In genomic region chr9:21558366-21558765, GRCm38 (mm10) we compare ENCODE assay signal across 9 mouse cellular contexts. TPM values are rescaled to one million over a fixed set of nuclear protein-coding genes. Genes with fewer than 3 reads are reported as not detected.
A peak's percentile ranks its signal among the peaks of the same experiment; 100 is the strongest.
DNase-seq lines count a peak whose midpoint lies in the region; ATAC-seq lines count a peak whose summit lies in the region.
"Had no signal": no experiment of that assay in that cellular context is flagged by ENCODE, and none has a peak within 500 bp of the region (broad histone marks: within the 10 kb centered on the region; RNA-seq: fewer than 3 reads in every experiment).

No protein-coding gene starts in this region.

- peak; percentile 93 for ATAC-seq in intestine, embryonic 15.5 days
- ATAC-seq in megakaryocyte, adult 5-6 weeks (ENCODE audit: poor library complexity, severe bottlenecking): 0 out of 2 replicates have a peak, but pooled peaks have one; percentile 24
- ATAC-seq in activated CD4-positive, CD25-positive, alpha-beta regulatory T cell, adult 4 months: no peak

- H3K27ac ChIP-seq in intestine, embryonic 15.5 days: peak overlapping the region; percentile 32; the same call in 1 of the 2 replicates
- H3K27ac ChIP-seq: limb, embryonic 15.5 days had no signal

- DNase-seq in adrenal gland, adult 2 months: peak; percentile 47
- no peak for DNase-seq in adrenal gland, adult 18-20 months (ENCODE audit: low spot score in 2 of 2)
- peak; percentile 53 for DNase-seq in adrenal gland, postnatal 10 days
- no peak for DNase-seq in urinary bladder, postnatal 10 days (ENCODE audit: low spot score)
- no peak for DNase-seq in retina, embryonic 14.5 days (ENCODE audit: low spot score)

- no peaks in the 10 kb centered on the region for H3K9me3 ChIP-seq in intestine, embryonic 15.5 days
- H3K9me3 ChIP-seq: limb, embryonic 15.5 days had no signal

- peaks cover 21% of the 10 kb centered on the region for H3K4me1 ChIP-seq in intestine, embryonic 15.5 days (replicated peaks)
- H3K4me1 ChIP-seq: limb, embryonic 15.5 days had no signal

- no peaks in the 10 kb centered on the region for H3K27me3 ChIP-seq in intestine, embryonic 15.5 days (replicated peaks)
- H3K27me3 ChIP-seq: limb, embryonic 15.5 days had no signal

- H3K9ac ChIP-seq in intestine, embryonic 15.5 days: no peak overlapping the region
- H3K9ac ChIP-seq: limb, embryonic 15.5 days had no signal

- H3K4me3 ChIP-seq in intestine, embryonic 15.5 days (replicated peaks): no peak overlapping the region
- H3K4me3 ChIP-seq: limb, embryonic 15.5 days had no signal

- WGBS in intestine, embryonic 15.5 days: 57% methylated on average over 4 of the region's 4 CpGs

- no peaks in the 10 kb centered on the region; the same call in 1 of the 2 replicates for H3K36me3 ChIP-seq in intestine, embryonic 15.5 days

- H3K4me2 ChIP-seq in intestine, embryonic 15.5 days (replicated peaks): no peak overlapping the region
- H3K4me2 ChIP-seq: limb, embryonic 15.5 days had no signal

RNA-seq across cellular contexts. Expression of gene Carm1, which starts 11.7 kb away (rescaled TPM):
- total RNA-seq in adrenal gland, adult 2 months (2021): 10 to 100 TPM; 39.9 to 52.3 TPM
- polyA plus RNA-seq in adrenal gland, adult 2 months (2012; rRNA removed): 72.8 and 95.4 TPM in 2 replicates
- 10 to 100 TPM; 40.4 to 43.3 TPM for total RNA-seq in adrenal gland, adult 18-20 months (2021)
- 10 to 100 TPM; 45.1 to 65.4 TPM for total RNA-seq in adrenal gland, postnatal 10 days (2021)
- 41.4 and 42.2 TPM in 2 replicates for polyA plus RNA-seq in intestine, embryonic 15.5 days (2015; fragmentation: Nextera tagmentation; extraction: Ambion mirVana)
- total RNA-seq in megakaryocyte, adult 5-6 weeks (2015): 19.1 and 26.3 TPM in 2 replicates
- 8.5 and 14.1 TPM in 2 replicates for total RNA-seq in megakaryocyte, adult 5-6 weeks (2017)
- 1 to 10 TPM; 4.7 to 5.9 TPM for polyA plus RNA-seq in activated CD4-positive, CD25-positive, alpha-beta regulatory T cell, adult 4 months (2017; shearing (Covaris generic))

RNA-seq across cellular contexts. Expression of gene AB124611, which starts 32.4 kb away (rescaled TPM):
- 1 to 10 TPM; 1.4 to 2.3 TPM for total RNA-seq in adrenal gland, adult 2 months (2021)
- polyA plus RNA-seq in adrenal gland, adult 2 months (2012; rRNA removed): 1.7 and 2.8 TPM in 2 replicates
- total RNA-seq in adrenal gland, adult 18-20 months (2021): 1 to 10 TPM; 1.5 to 4.3 TPM
- total RNA-seq in adrenal gland, postnatal 10 days (2021): 1 to 10 TPM; 4.2 to 4.7 TPM
- 2.5 and 3.0 TPM in 2 replicates for polyA plus RNA-seq in intestine, embryonic 15.5 days (2015; fragmentation: Nextera tagmentation; extraction: Ambion mirVana)
- 179 and 187 TPM in 2 replicates for total RNA-seq in megakaryocyte, adult 5-6 weeks (2015)
- 290 and 296 TPM in 2 replicates for total RNA-seq in megakaryocyte, adult 5-6 weeks (2017)
- 10 to 100 TPM; 56.9 to 62.4 TPM for polyA plus RNA-seq in activated CD4-positive, CD25-positive, alpha-beta regulatory T cell, adult 4 months (2017; shearing (Covaris generic))

RNA-seq across cellular contexts. Expression of gene Timm29, which starts 34.2 kb away (rescaled TPM):
- total RNA-seq in adrenal gland, adult 2 months (2021): 10 to 100 TPM; 55.2 to 62.3 TPM
- 60.1 and 62.2 TPM in 2 replicates for polyA plus RNA-seq in adrenal gland, adult 2 months (2012; rRNA removed)
- total RNA-seq in adrenal gland, adult 18-20 months (2021): 10 to 100 TPM; 51.4 to 64.4 TPM
- 10 to 100 TPM; 46.3 to 48.3 TPM for total RNA-seq in adrenal gland, postnatal 10 days (2021)
- polyA plus RNA-seq in intestine, embryonic 15.5 days (2015; fragmentation: Nextera tagmentation; extraction: Ambion mirVana): 27.3 and 29.3 TPM in 2 replicates
- 20.5 and 22.2 TPM in 2 replicates for total RNA-seq in megakaryocyte, adult 5-6 weeks (2015)
- total RNA-seq in megakaryocyte, adult 5-6 weeks (2017): 21.3 and 22.3 TPM in 2 replicates
- polyA plus RNA-seq in activated CD4-positive, CD25-positive, alpha-beta regulatory T cell, adult 4 months (2017; shearing (Covaris generic)): 1 to 10 TPM; 2.8 to 3.5 TPM

RNA-seq across cellular contexts. Expression of gene Yipf2, which starts 34.3 kb away (rescaled TPM):
- 10 to 100 TPM; 26.5 to 36.1 TPM for total RNA-seq in adrenal gland, adult 2 months (2021)
- polyA plus RNA-seq in adrenal gland, adult 2 months (2012; rRNA removed): 58.5 and 67.4 TPM in 2 replicates
- 10 to 100 TPM; 20.1 to 24.1 TPM for total RNA-seq in adrenal gland, adult 18-20 months (2021)
- total RNA-seq in adrenal gland, postnatal 10 days (2021): 10 to 100 TPM; 22.9 to 25.1 TPM
- polyA plus RNA-seq in intestine, embryonic 15.5 days (2015; fragmentation: Nextera tagmentation; extraction: Ambion mirVana): 25.2 and 34.3 TPM in 2 replicates
- total RNA-seq in megakaryocyte, adult 5-6 weeks (2015): 5.2 and 5.4 TPM in 2 replicates
- total RNA-seq in megakaryocyte, adult 5-6 weeks (2017): 5.9 and 8.7 TPM in 2 replicates
- polyA plus RNA-seq in activated CD4-positive, CD25-positive, alpha-beta regulatory T cell, adult 4 months (2017; shearing (Covaris generic)): 10 to 100 TPM; 16.7 to 18.3 TPM

RNA-seq across cellular contexts. Expression of gene Tmed1, which starts 48.3 kb away (rescaled TPM):
- total RNA-seq in adrenal gland, adult 2 months (2021): 10 to 100 TPM; 22.6 to 36.6 TPM
- polyA plus RNA-seq in adrenal gland, adult 2 months (2012; rRNA removed): 34.9 and 36.4 TPM in 2 replicates
- 10 to 100 TPM; 25.6 to 28.8 TPM for total RNA-seq in adrenal gland, adult 18-20 months (2021)
- total RNA-seq in adrenal gland, postnatal 10 days (2021): 10 to 100 TPM; 30.3 to 30.4 TPM
- 77.7 and 84.5 TPM in 2 replicates for polyA plus RNA-seq in intestine, embryonic 15.5 days (2015; fragmentation: Nextera tagmentation; extraction: Ambion mirVana)
- 5.4 and 6.2 TPM in 2 replicates for total RNA-seq in megakaryocyte, adult 5-6 weeks (2015)
- 8.7 and 9.3 TPM in 2 replicates for total RNA-seq in megakaryocyte, adult 5-6 weeks (2017)
- polyA plus RNA-seq in activated CD4-positive, CD25-positive, alpha-beta regulatory T cell, adult 4 months (2017; shearing (Covaris generic)): 1 to 10 TPM; 2.7 to 3.1 TPM

Comparison
In these comparisons a context has a peak if more than half of its experiments do, and no peak if none do; other contexts are left out.
1. DNase-seq: peak in adrenal gland, adult 2 months (single experiment) and adrenal gland, postnatal 10 days (single experiment); none in adrenal gland, adult 18-20 months (0 of 2), urinary bladder, postnatal 10 days (single experiment) and retina, embryonic 14.5 days (single experiment).
2. RNA of gene AB124611, which starts 32.4 kb away (total RNA-seq): 179 to 296 TPM in megakaryocyte, adult 5-6 weeks; 4.2 to 4.7 TPM in adrenal gland, postnatal 10 days, 1.5 to 4.3 TPM in adrenal gland, adult 18-20 months and 1.4 to 2.3 TPM in adrenal gland, adult 2 months; every median in the first group is over 10 times any median in the second.